ENCODE assay signal across 8 mouse cellular contexts in the genomic region with DNA sequence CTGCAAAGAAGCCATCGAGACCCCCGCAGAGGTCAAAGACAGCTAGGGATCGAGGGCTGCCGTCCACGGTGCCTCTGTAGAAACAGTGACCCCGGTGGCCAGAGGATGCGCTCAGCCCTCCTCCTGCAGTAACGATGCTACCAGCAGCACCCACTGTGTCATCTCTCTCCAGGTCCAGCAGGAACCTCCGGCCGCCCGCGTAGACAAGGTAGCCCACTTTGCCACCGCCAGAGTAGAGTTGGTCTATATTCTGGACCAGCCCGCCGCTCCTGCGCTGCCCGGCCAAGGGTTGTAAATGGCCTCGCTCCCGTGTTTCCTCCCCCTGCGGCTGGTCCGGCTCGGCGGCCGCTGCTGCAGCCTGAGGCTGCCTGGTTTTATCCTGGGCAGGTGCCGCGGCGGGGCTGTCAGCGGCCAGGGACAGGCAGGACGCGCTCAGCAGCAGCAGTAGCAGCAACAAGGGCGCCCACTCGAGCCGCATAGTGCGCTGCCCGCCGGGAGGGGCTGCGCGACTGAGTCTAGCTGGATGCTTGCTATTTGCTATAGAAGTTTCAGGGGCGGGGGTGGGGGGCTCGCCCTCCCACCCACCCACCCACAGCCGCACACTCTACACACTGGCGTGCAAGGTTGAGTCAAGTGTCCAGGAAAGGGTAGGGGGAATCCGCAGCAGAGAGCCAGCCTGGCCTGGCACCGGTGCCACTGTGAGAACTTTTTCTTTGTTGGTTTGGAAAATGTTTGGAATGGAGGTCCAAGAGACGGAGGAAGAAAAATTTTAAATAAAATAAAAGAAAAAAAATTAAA. TPM values are rescaled to one million over a fixed set of nuclear protein-coding genes. Genes with fewer than 3 reads are reported as not detected.
A peak's percentile ranks its signal among the peaks of the same experiment; 100 is the strongest.
DNase-seq lines count a peak whose midpoint lies in the region; ATAC-seq lines count a peak whose summit lies in the region.

No protein-coding gene starts in this region.

- H3K27ac ChIP-seq in forebrain, embryonic 16.5 days (ENCODE audit: low read length): no peak overlapping the region
- peak overlapping the region; percentile 75 for H3K27ac ChIP-seq in hindbrain, embryonic 15.5 days (replicated peaks)
- no peak overlapping the region for H3K27ac ChIP-seq in liver, embryonic 13.5 days

- peak overlapping the region; percentile 51 for H3K4me3 ChIP-seq in forebrain, embryonic 16.5 days (replicated peaks; ENCODE audit: low read length)
- H3K4me3 ChIP-seq in hindbrain, embryonic 15.5 days: peak overlapping the region; percentile 73
- H3K4me3 ChIP-seq in liver, embryonic 13.5 days (replicated peaks): peak overlapping the region; percentile 50

- peak overlapping the region; percentile 67 for H3K9ac ChIP-seq in forebrain, embryonic 16.5 days (replicated peaks; ENCODE audit: low read depth, low read length)
- peak overlapping the region; percentile 50 for H3K9ac ChIP-seq in hindbrain, embryonic 15.5 days
- H3K9ac ChIP-seq in liver, embryonic 13.5 days: 0 out of 2 replicates have a peak overlapping the region, but pooled peaks have one; percentile 22

- ATAC-seq in forebrain, embryonic 16.5 days: peak; percentile 57
- peak; percentile 70 for ATAC-seq in hindbrain, embryonic 15.5 days (ENCODE audit: low FRiP score, low read depth)
- ATAC-seq in liver, embryonic 13.5 days (ENCODE audit: low read depth): no peak

- H3K9me3 ChIP-seq in forebrain, embryonic 16.5 days (ENCODE audit: control insufficient read depth, low read length): no peaks in the 10 kb centered on the region
- no peaks in the 10 kb centered on the region for H3K9me3 ChIP-seq in hindbrain, embryonic 15.5 days
- no peaks in the 10 kb centered on the region for H3K9me3 ChIP-seq in liver, embryonic 13.5 days (replicated peaks)

- H3K27me3 ChIP-seq in forebrain, embryonic 16.5 days (replicated peaks; ENCODE audit: control insufficient read depth, insufficient read depth, low read length): peaks cover 5% of the 10 kb centered on the region
- no peaks in the 10 kb centered on the region for H3K27me3 ChIP-seq in hindbrain, embryonic 15.5 days
- H3K27me3 ChIP-seq in liver, embryonic 13.5 days: peaks cover 40% of the 10 kb centered on the region

- peak; percentile 37 to 50 for DNase-seq in heart, adult 18-20 months
- no peak for DNase-seq in heart, adult 8-10 months (ENCODE audit: low spot score)
- peak; percentile 17 for DNase-seq in adrenal gland, adult 8-10 months
- no peak for DNase-seq in liver, embryonic 13.5 days
- DNase-seq in ovary, postnatal 14 days (ENCODE audit: low spot score): peak; percentile 24
- DNase-seq in T-cell, adult 2 months (ENCODE audit: low spot score): no peak

- under 1% methylated on average over 39 of the region's 45 CpGs for WGBS in forebrain, embryonic 16.5 days
- WGBS in hindbrain, embryonic 15.5 days: 1% methylated on average over 45 of the region's 45 CpGs
- 4% methylated on average over 41 of the region's 45 CpGs for WGBS in liver, embryonic 13.5 days (ENCODE audit: insufficient replicate concordance)

- peak overlapping the region; percentile 98 for H3K4me2 ChIP-seq in forebrain, embryonic 16.5 days (ENCODE audit: low read length)
- H3K4me2 ChIP-seq in hindbrain, embryonic 15.5 days: peak overlapping the region; percentile 99
- H3K4me2 ChIP-seq in liver, embryonic 13.5 days: peak overlapping the region; percentile 62

- peaks cover 18% of the 10 kb centered on the region for H3K4me1 ChIP-seq in forebrain, embryonic 16.5 days (replicated peaks; ENCODE audit: control insufficient read depth, insufficient read depth, low read length)
- H3K4me1 ChIP-seq in hindbrain, embryonic 15.5 days (replicated peaks): peaks cover 17% of the 10 kb centered on the region
- H3K4me1 ChIP-seq in liver, embryonic 13.5 days (replicated peaks): no peaks in the 10 kb centered on the region

- H3K36me3 ChIP-seq in forebrain, embryonic 16.5 days (ENCODE audit: control insufficient read depth, insufficient read depth): no peaks in the 10 kb centered on the region
- H3K36me3 ChIP-seq in hindbrain, embryonic 15.5 days: no peaks in the 10 kb centered on the region
- H3K36me3 ChIP-seq in liver, embryonic 13.5 days: no peaks in the 10 kb centered on the region

RNA-seq across cellular contexts. Expression of a gene that starts 1.6 kb away (rescaled TPM):
- 1 to 10 TPM; 6.5 to 6.9 TPM for total RNA-seq in heart, adult 18-20 months (2021)
- 1 to 10 TPM; 5.6 to 7.9 (median 6.0) TPM for total RNA-seq in heart, adult 8-10 months (2022)
- total RNA-seq in adrenal gland, adult 8-10 months (2022): 10 to 100 TPM in 2 of 4 experiments, 1 to 10 TPM in 2; 5.3 to 21.4 (median 9.6) TPM
- polyA plus RNA-seq in forebrain, embryonic 16.5 days (2015; fragmentation: Nextera tagmentation; extraction: Ambion mirVana): 1.8 and 1.9 TPM in 2 replicates
- 3.2 and 4.2 TPM in 2 replicates for polyA plus RNA-seq in hindbrain, embryonic 15.5 days (2015; fragmentation: Nextera tagmentation; extraction: Ambion mirVana)
- polyA plus RNA-seq in liver, embryonic 13.5 days (2015; fragmentation: Nextera tagmentation; extraction: Ambion mirVana): 0.44 and 0.50 TPM in 2 replicates

Comparison
In these comparisons a context has a peak if more than half of its experiments do, and no peak if none do; other contexts are left out.
1. DNase-seq: peak in heart, adult 18-20 months (2 of 2), adrenal gland, adult 8-10 months (single experiment) and ovary, postnatal 14 days (single experiment); none in heart, adult 8-10 months (single experiment), liver, embryonic 13.5 days (single experiment) and T-cell, adult 2 months (single experiment).
2. Peak in every context shown above with its lines, with median percentiles within 50 percentile points of each other: H3K4me2 ChIP-seq, H3K4me3 ChIP-seq and H3K9ac ChIP-seq.